Mouse (Mus musculus) lung, adult 2 months (tissue): ENCODE data around the gene Adssl1.

Experiments used
- CTCF ChIP-seq: fragments of 200-500 bp; IDR thresholded peaks from 2 replicates; pipeline ENCODE4 v1.5.1; 2011; ENCODE audit warnings: mild to moderate bottlenecking, low read length, control low read depth; ENCODE audit not compliant: insufficient read depth
- POLR2A ChIP-seq: fragments of 200-500 bp; IDR thresholded peaks from 2 replicates; pipeline ENCODE4 v1.6.1; 2011; ENCODE audit warnings: low read depth, mild to moderate bottlenecking, control low read depth, low read length, borderline replicate concordance; ENCODE audit errors: extremely low read depth

GRCm38 (mm10) chr12:112659109-112659508 lies 39.3 kb downstream of the Adssl1 start:
- TF ChIP-seq POLR2A (no peak), CTCF (0 out of 2 replicates have a peak, but pooled peaks have one; percentile 19)
